Mouse (Mus musculus): ENCODE data around the gene Kbtbd4. TPM values are rescaled to one million over a fixed set of nuclear protein-coding genes. Genes with fewer than 3 reads are reported as not detected.
A peak's percentile ranks its signal among the peaks of the same experiment; 100 is the strongest.

Kbtbd4 gene
- 63.1 and 64.2 TPM in 2 replicates for polyA plus RNA-seq (2015; fragmentation: Nextera tagmentation; extraction: Ambion mirVana)

DNA sequence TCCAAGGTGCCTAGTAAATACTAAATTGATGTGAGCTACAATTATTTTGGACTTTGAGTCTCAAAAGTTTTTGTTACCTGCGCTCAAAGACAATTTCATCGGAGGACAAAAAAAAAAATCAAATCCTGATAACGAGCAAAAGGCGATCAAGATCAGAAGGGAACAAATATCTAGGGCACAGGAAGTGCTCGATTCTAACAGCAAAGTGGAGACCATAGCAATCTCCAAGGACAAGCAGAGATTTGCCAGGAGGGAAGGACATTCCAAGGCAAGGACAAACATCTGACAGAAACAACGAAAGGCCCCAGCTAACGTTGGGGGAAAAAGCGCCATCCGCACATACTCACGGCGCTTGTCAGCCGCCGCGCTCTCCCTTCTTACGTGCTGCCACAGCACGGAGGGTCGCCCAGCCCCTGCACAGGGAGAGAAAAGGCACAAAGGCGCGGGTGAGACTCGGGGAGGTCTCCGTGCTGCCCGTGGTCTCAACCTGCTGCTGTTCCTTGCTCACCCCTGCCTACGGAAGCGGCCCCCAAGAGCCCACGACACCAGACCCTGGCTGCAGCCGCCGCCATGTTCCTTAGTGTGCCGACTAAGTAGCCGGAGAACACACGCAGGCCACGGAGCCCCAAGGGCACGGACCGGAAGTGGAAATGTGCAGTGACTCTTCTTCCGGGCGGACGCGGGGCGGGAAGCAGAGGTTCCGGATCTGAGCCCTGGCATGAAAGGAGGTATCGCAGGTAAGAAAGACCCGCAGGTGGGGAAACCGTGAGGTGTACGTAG is at the start of gene Kbtbd4, which contains the start of gene Ndufs3:
Gene Kbtbd4, plus strand, starts transcription at position 665 of the 780 bp plus-strand sequence.
Gene Ndufs3, minus strand, starts transcription at position 752 of the 780 bp plus-strand sequence.
- peak; percentile 97 for ATAC-seq
- Histone ChIP-seq H3K4me1 (replicated peaks) (peaks cover 38% of the 10 kb centered on the region), H3K4me3 (replicated peaks) (peak within 1 kb of the TSS; percentile 93), H3K36me3 (peaks cover 47% of the 10 kb centered on the region), H3K9ac (replicated peaks) (peak within 1 kb of the TSS; percentile 95), H3K4me2 (replicated peaks) (peak within 1 kb of the TSS; percentile 76), H3K27me3 (no peaks in the 10 kb centered on the region), H3K9me3 (no peaks in the 10 kb centered on the region), H3K27ac (peak within 1 kb of the TSS; percentile 91)
- WGBS, result under 1% methylated on average over 43 of the region's 43 CpGs

DNA sequence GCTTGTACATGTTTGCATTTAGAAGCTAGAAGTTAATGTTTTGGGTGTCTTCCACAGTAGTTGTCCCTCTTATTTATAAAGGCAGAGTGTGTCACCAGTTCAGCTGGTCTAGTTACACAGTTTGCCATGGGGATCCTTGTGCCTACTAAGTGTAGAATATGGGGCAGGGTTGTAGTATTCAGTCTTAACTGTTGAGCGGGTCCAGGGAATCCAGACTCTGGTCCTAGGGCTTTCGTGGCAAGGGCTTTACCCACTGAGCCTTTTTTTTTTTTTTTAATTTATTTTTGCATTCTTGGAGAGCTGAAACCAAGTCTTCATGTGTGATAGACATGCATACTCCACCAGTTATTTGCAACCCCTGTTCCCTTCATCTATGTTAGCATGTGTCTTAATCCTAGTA is 43.1 kb upstream of the Kbtbd4 start:
- no peaks in the 10 kb centered on the region for H3K9me3 ChIP-seq
- H3K27ac ChIP-seq, result no peak overlapping the region
- no peak overlapping the region for H3K4me2 ChIP-seq (replicated peaks)
- no peak for ATAC-seq
- no peak overlapping the region for H3K9ac ChIP-seq (replicated peaks)
- 95% methylated on average over 2 of the region's 2 CpGs for WGBS
- H3K36me3 ChIP-seq, result peaks cover 84% of the 10 kb centered on the region
- H3K4me3 ChIP-seq (replicated peaks), result no peak overlapping the region
- H3K27me3 ChIP-seq, result no peaks in the 10 kb centered on the region
- H3K4me1 ChIP-seq (replicated peaks), result no peaks in the 10 kb centered on the region

DNA sequence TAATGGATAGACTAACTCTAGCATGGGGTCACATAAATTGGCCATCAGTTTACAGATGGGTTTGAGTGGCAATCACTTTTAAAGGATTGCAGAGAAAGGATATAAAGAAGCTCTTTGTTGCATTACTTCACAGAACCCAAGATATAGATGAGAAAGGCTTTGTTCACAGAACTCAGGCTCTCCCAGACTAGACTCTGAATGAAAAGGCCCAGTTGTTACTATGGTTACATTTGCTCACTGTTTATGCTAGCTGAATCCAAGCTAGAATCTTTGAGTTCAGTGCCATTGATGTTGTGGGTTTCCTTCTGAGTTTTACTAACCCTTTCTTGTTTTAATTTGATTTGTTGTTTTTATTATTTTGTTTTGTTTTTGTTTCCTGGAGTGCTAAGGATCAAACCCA is 40.4 kb upstream of the Kbtbd4 start:
- Histone ChIP-seq H3K9ac (replicated peaks) (no peak overlapping the region), H3K27ac (peak overlapping the region; percentile 46; the same call in 1 of the 2 replicates), H3K36me3 (peaks cover 80% of the 10 kb centered on the region), H3K4me3 (replicated peaks) (no peak overlapping the region), H3K4me2 (replicated peaks) (no peak overlapping the region), H3K4me1 (replicated peaks) (no peaks in the 10 kb centered on the region), H3K27me3 (no peaks in the 10 kb centered on the region), H3K9me3 (no peaks in the 10 kb centered on the region)
- no peak for ATAC-seq

DNA sequence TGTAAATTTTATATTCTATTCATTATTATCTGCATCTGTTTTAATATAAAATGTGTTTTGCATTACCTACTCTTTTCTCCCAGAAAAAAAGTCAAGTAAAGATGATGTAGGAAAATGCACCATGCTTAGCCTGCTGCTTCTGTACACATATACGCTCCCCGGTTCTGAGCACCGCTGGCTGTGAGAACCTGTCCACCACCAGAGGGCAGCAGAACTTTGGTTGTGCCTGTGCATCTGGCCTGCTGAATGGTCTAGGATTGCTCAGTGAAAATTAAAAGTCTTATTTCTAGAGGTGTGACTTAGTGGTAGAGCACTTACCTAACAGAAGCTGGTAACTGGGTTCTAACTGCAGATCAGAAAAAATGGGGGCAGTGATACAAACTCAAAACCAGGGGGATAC is 38.0 kb upstream of the Kbtbd4 start:
- 25% methylated on average over 3 of the region's 3 CpGs for WGBS
- H3K4me1 ChIP-seq (replicated peaks), result no peaks in the 10 kb centered on the region
- no peak overlapping the region for H3K9ac ChIP-seq (replicated peaks)
- no peak overlapping the region for H3K4me2 ChIP-seq (replicated peaks)
- H3K9me3 ChIP-seq, result no peaks in the 10 kb centered on the region
- no peaks in the 10 kb centered on the region for H3K27me3 ChIP-seq
- peak; percentile 93 for ATAC-seq
- H3K4me3 ChIP-seq (replicated peaks), result no peak overlapping the region
- H3K27ac ChIP-seq, result no peak overlapping the region
- peaks cover 60% of the 10 kb centered on the region for H3K36me3 ChIP-seq

DNA sequence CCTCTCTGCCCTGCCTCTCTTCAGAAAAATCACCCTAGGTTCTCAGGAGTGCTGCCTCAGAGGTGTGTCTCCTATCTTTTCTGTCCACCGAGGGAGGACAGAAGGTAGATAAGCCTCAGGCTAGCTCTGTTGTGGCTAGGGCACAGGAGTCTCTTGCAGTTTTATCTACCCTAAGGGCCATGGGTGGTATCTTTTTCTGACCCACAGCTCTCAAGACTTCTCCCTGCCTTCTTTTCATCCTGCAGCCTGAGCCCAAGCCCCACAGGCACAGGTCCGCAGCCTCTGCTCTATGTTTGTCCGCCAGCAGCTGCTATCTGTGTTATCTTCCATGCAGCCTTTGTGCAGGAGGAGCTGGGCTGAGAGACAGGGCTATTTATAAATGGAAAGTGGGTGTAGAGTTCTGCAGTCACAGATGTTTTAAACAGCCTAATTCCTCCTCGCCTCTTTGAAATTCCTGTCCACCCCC is 34.4 kb upstream of the Kbtbd4 start:
- peak overlapping the region; percentile 45; the same call in 1 of the 2 replicates for H3K27ac ChIP-seq

DNA sequence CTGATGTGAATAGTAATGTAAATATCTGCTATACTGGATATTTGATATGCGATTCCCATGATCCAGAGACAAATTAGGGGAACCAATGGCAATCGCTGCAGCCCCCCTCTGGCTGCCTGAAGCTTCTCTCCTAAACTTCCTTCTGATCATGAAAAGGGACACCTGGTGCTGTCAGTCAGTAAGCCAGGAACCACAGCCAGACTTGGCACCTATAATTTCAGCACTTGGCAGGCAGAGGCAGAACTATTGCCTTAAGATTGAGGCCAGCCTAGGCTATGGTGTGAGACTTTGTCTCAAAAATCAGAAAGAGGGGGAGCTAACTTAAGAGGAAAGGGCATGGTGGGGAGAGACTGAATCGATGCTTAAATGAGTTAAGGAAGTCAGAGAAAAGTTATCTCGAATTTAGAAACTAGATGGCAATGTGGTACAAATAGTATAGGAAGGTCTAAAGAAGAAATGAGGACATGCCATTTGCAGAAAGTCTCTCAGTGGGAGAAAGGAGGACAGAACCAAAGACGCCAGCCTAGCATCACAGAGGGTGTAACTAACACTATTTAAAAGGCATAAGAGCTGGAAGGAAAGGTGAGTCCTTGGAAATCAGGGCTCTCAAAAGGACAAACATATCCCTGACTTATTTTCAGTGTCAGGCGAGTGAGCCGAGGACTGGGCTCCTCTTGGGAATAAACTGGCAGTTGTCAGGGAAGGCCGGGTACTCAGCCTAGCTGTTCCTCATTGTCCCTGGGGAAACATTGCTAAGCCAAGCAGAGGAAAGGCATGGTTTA is 33.2 kb upstream of the Kbtbd4 start:
- 68% methylated on average over 8 of the region's 8 CpGs for WGBS
- no peak for ATAC-seq
- no peaks in the 10 kb centered on the region for H3K4me1 ChIP-seq (replicated peaks)

More for the DNA sequence above, 34.4 kb upstream of the Kbtbd4 start:
- ATAC-seq, result no peak
- no peak overlapping the region for H3K4me3 ChIP-seq (replicated peaks)
- no peaks in the 10 kb centered on the region for H3K27me3 ChIP-seq
- H3K9ac ChIP-seq (replicated peaks), result no peak overlapping the region
- no peaks in the 10 kb centered on the region for H3K4me1 ChIP-seq (replicated peaks)
- no peak overlapping the region for H3K4me2 ChIP-seq (replicated peaks)
- 58% methylated on average over 4 of the region's 4 CpGs for WGBS
- no peaks in the 10 kb centered on the region for H3K9me3 ChIP-seq
- H3K36me3 ChIP-seq, result peaks cover 29% of the 10 kb centered on the region

DNA sequence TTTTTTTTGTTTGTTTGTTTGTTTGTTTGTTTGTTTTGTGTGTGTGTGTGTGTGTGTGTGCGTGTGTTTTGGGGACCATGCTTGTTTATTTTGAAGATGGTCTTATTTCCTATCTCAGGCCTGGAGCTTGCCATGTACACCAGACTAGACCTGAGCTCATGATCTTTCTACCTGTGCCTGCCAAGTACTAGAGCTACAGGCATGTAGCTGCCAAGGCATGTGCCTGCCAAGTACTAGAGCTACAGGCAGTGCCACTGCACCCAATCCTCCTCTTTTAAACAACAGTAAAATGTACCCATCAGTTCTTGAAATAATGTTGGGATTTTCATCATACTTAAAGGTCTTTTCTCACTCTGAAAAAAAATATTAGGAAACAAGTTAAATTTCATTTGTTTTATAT is 30.5 kb upstream of the Kbtbd4 start:
- no peak overlapping the region for H3K4me2 ChIP-seq (replicated peaks)
- ATAC-seq, result no peak
- no peaks in the 10 kb centered on the region for H3K9me3 ChIP-seq
- no peak overlapping the region for H3K9ac ChIP-seq (replicated peaks)
- H3K36me3 ChIP-seq, result 0 out of 2 replicates have a peak, but pooled peaks cover 3% of the 10 kb centered on the region
- no peaks in the 10 kb centered on the region; the same call in 1 of the 2 replicates for H3K27me3 ChIP-seq
- WGBS, result 83% methylated on average over 1 of the region's 1 CpGs
- no peak overlapping the region for H3K27ac ChIP-seq
- no peak overlapping the region for H3K4me3 ChIP-seq (replicated peaks)
- no peaks in the 10 kb centered on the region for H3K4me1 ChIP-seq (replicated peaks)

More for the DNA sequence above, 33.2 kb upstream of the Kbtbd4 start:
- H3K27me3 ChIP-seq, result no peaks in the 10 kb centered on the region
- H3K4me2 ChIP-seq (replicated peaks), result no peak overlapping the region
- H3K9me3 ChIP-seq, result no peaks in the 10 kb centered on the region
- peaks cover 20% of the 10 kb centered on the region for H3K36me3 ChIP-seq
- no peak overlapping the region for H3K9ac ChIP-seq (replicated peaks)
- no peak overlapping the region for H3K4me3 ChIP-seq (replicated peaks)
- H3K27ac ChIP-seq, result no peak overlapping the region

DNA sequence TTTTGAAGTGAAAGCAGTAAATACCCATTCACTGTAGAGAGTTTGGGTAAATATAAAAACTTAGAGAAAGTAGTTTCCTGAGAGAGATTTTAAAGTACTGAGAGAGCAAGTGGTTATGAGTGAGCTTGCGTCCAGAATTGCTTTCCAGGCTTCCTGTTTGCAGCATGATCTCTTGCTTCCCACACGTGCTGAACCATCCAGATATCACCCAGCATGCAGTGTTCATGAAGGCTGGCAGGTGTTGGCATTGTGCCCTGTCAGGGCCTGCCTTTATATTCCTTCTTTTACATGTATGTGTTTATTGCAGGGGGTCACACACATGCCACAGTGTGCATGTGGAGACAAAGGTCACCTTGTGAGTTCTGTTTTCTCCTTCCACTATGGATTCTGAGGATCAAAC is 29.3 kb upstream of the Kbtbd4 start:
- Histone ChIP-seq H3K27ac (no peak overlapping the region), H3K4me1 (replicated peaks) (peaks cover 9% of the 10 kb centered on the region), H3K9me3 (no peaks in the 10 kb centered on the region), H3K4me3 (replicated peaks) (no peak overlapping the region), H3K9ac (replicated peaks) (no peak overlapping the region), H3K4me2 (replicated peaks) (no peak overlapping the region), H3K27me3 (no peaks in the 10 kb centered on the region; the same call in 1 of the 2 replicates), H3K36me3 (0 out of 2 replicates have a peak, but pooled peaks cover 2% of the 10 kb centered on the region)
- ATAC-seq, result no peak
- WGBS, result 82% methylated on average over 2 of the region's 2 CpGs

DNA sequence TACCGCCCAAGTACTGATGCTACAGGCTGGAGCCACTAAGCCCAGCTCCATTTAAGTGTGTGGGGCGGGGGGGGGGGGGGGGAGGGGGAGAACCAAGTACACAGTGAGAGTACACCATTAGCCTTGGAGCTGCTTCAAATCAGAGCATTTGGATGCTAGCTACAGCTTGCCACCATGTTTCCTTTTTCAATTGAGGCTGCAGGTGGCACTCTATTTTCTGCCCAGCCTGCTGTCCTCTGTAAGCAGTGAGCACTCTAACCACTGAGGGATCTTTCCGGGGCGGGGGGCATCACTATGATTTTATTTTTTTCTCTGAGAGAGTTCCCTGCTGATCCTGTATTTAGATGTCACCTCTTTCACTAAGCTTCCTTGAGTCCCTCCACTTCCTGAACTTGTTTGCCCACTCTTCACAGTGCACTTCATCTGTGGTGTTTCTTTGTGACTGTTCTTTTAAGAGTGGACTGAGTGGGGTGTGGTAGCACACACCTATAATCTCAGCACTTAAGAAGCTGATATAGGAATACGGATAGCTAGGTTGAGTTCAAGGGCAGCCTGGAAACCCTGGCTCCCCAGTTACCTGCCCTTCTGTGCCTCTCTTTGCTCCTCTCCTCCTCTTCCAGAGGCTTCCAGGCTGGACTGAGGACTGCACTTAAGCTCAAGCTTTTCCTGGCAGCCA is 26.8 kb upstream of the Kbtbd4 start:
- 62% methylated on average over 5 of the region's 5 CpGs for WGBS
- Histone ChIP-seq H3K9ac (replicated peaks) (no peak overlapping the region), H3K36me3 (0 out of 2 replicates have a peak, but pooled peaks cover 2% of the 10 kb centered on the region), H3K4me3 (replicated peaks) (no peak overlapping the region), H3K27ac (no peak overlapping the region), H3K9me3 (no peaks in the 10 kb centered on the region), H3K4me1 (replicated peaks) (peaks cover 15% of the 10 kb centered on the region), H3K4me2 (replicated peaks) (no peak overlapping the region), H3K27me3 (no peaks in the 10 kb centered on the region; the same call in 1 of the 2 replicates)
- ATAC-seq, result no peak

DNA sequence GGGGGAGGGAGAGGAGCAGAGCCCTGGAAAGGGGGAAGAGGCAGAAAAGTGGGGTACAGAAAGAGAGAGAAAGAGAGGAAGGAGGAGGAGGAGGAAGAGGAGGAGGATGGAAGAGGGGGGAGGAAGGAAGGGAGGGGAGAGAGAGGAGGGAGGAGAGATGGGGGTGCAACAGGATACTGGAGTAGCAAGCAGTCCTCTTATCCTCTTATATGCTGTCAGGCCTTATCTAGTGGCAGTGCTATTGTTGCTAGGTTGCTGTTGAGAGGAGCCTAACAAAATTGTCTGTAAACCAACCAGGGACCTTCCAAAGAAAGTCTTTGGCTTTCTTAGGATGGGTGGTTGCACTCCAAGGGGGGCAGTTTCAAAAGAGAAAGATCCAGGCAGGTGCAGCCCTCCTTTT is 25.1 kb upstream of the Kbtbd4 start:
- Histone ChIP-seq H3K9ac (replicated peaks) (no peak overlapping the region), H3K4me1 (replicated peaks) (peaks cover 18% of the 10 kb centered on the region), H3K9me3 (no peaks in the 10 kb centered on the region), H3K4me2 (replicated peaks) (no peak overlapping the region), H3K4me3 (replicated peaks) (no peak overlapping the region), H3K27me3 (peaks cover 3% of the 10 kb centered on the region), H3K36me3 (0 out of 2 replicates have a peak, but pooled peaks cover 2% of the 10 kb centered on the region), H3K27ac (no peak overlapping the region)
- no peak for ATAC-seq

DNA sequence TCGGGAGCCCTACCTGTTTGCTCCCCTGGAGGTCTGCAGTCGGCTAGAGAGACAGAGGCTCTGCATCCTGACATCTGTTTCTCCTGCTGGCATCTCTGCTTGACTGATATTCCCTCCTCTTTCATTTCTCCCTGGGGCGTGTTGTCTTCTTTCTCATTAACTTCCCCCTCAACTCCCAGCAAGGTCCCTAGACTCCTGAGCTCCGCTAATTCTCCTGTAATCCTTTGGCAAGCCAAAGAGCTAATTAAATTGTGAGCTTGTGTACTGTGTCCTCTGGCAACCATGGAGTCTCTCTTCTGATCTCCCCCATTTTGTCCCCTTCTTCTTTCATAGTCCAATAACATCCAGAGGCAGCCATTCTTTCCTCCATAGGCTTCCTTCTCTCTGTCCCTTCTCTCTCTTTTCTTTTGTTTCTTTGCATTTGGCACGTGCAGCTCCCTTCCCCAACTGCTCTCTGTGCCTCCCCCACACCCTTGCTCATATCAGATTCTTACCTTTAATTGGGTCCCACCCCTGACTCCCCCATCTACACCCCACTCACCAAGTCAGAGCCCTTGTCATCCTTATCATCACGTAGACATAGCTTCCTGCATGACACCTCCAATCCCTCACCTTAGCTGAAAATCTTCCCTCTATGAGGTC is 24.3 kb upstream of the Kbtbd4 start:
- Histone ChIP-seq H3K27me3 (peaks cover 7% of the 10 kb centered on the region), H3K27ac (0 out of 2 replicates have a peak overlapping the region, but pooled peaks have one; percentile 30), H3K9ac (replicated peaks) (0 out of 2 replicates have a peak overlapping the region, but pooled peaks have one; percentile 10), H3K9me3 (no peaks in the 10 kb centered on the region), H3K4me1 (replicated peaks) (peaks cover 27% of the 10 kb centered on the region), H3K4me3 (replicated peaks) (no peak overlapping the region), H3K4me2 (replicated peaks) (0 out of 2 replicates have a peak overlapping the region, but pooled peaks have one; percentile 9), H3K36me3 (0 out of 2 replicates have a peak, but pooled peaks cover 2% of the 10 kb centered on the region)
- no peak for ATAC-seq
- 10% methylated on average over 6 of the region's 6 CpGs for WGBS
